Mouse (Mus musculus) kidney, postnatal 0 days (tissue): Measurements from ENCODE around the gene Git1. TPM values are rescaled to one million over a fixed set of nuclear protein-coding genes. Genes with fewer than 3 reads are reported as not detected.

Experiments used
- ATAC-seq: fragments of 200-750 bp; cut with Nextera tagmentation; replicated peaks from 2 replicates; pipeline ENCODE4 v1.8.0; 2017; ENCODE audit warnings: low read depth, moderate number of reproducible peaks, moderate TSS enrichment, moderate library complexity; ENCODE audit not compliant: low FRiP score
- DNase-seq: peaks from one replicate; pipeline ENCODE4 v3.0.0-alpha.2; 2016; ENCODE audit warnings: low spot score
- H3K27ac ChIP-seq: fragments of 300-500 bp; sonication (generic); 2 replicates; pipeline ENCODE4 v1.5.1; 2014; ENCODE audit warnings: mild to moderate bottlenecking
- H3K27me3 ChIP-seq: fragments of 300-500 bp; sonication (generic); 2 replicates; pipeline ENCODE4 v1.6.1; 2014; ENCODE audit warnings: low read length, mixed read lengths; ENCODE audit not compliant: insufficient read depth
- H3K36me3 ChIP-seq: fragments of 300-500 bp; sonication (generic); 2 replicates; pipeline ENCODE4 v1.6.1; 2014; ENCODE audit warnings: low read length, mixed read lengths; ENCODE audit not compliant: insufficient read depth
- H3K4me1 ChIP-seq: fragments of 300-500 bp; sonication (generic); replicated peaks from 2 replicates; pipeline ENCODE4 v1.6.1; 2014; ENCODE audit warnings: antibody characterized with exemption, low read length, mixed read lengths; ENCODE audit not compliant: insufficient read depth
- H3K4me2 ChIP-seq: fragments of 300-500 bp; sonication (generic); 2 replicates; pipeline ENCODE4 v1.6.1; 2014; ENCODE audit warnings: mild to moderate bottlenecking, low read length, moderate library complexity, mixed read lengths
- H3K4me3 ChIP-seq: fragments of 300-500 bp; sonication (generic); replicated peaks from 2 replicates; pipeline ENCODE4 v1.5.1; 2014; ENCODE audit warnings: low read depth, low read length
- H3K9ac ChIP-seq: fragments of 300-500 bp; sonication (generic); 2 replicates; pipeline ENCODE4 v1.6.1; 2014; ENCODE audit warnings: low read depth, low read length
- H3K9me3 ChIP-seq: fragments of 300-500 bp; sonication (generic); replicated peaks from 2 replicates; pipeline ENCODE4 v1.6.1; 2016; ENCODE audit warnings: low read length, inconsistent platforms, mixed read lengths
- CTCF ChIP-seq: IDR thresholded peaks from 2 replicates; pipeline ENCODE4 v1.5.1; 2016; ENCODE audit warnings: antibody characterized with exemption, low read depth, mild to moderate bottlenecking, moderate library complexity
- WGBS: fragments of 180-500 bp; shearing (Covaris S2); extraction: QIAGEN DNeasy Blood & Tissue Kit; methylation state at CpG from one replicate; pipeline ENCODE4 v1.1.7; 2014; 5-methylcytosine and 5-hydroxymethylcytosine counted together
- polyA plus RNA-seq: library from polyadenylated mRNA; unstranded; fragments of >200 nt; fragmentation: Nextera tagmentation; extraction: Ambion mirVana; gene quantifications from 2 replicates; pipeline ENCODE4 v1.2.1, GENCODE M21; 2015

The Git1 gene
- polyA plus RNA-seq, 1 experiment from 2014 or later = 11.3 TPM

DNA sequence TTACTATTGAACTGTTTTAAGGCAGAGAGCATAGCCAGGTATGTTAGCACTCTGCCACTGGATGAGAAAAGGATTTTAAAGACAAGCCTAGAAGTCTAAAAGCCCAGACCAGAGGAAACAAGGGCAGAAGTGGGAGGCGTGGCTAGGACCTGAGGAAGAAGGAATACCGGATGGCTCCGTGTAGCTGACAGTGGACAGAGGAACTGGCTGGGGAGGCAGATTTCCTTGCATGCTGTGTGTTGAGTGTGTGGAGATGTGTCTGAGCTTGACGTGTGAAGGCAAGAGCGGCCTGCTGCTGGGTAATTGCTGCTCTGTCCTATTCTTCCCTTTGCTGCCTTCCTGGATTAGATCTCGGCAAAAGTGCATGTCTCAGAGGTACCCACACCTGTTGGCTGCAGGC is 9.1 kb downstream of the Git1 start:
- DNase-seq (no peak), ATAC-seq (no peak)
- 84% methylated on average over 6 of the region's 6 CpGs for WGBS
- Histone ChIP-seq H3K4me1 (peaks cover 8% of the 10 kb centered on the region), H3K27me3 (no peaks in the 10 kb centered on the region), H3K9ac (no peak overlapping the region), H3K27ac (no peak overlapping the region), H3K9me3 (no peaks in the 10 kb centered on the region), H3K4me3 (no peak overlapping the region), H3K36me3 (peaks cover 67% of the 10 kb centered on the region), H3K4me2 (no peak overlapping the region)
- TF ChIP-seq CTCF = no peak

DNA sequence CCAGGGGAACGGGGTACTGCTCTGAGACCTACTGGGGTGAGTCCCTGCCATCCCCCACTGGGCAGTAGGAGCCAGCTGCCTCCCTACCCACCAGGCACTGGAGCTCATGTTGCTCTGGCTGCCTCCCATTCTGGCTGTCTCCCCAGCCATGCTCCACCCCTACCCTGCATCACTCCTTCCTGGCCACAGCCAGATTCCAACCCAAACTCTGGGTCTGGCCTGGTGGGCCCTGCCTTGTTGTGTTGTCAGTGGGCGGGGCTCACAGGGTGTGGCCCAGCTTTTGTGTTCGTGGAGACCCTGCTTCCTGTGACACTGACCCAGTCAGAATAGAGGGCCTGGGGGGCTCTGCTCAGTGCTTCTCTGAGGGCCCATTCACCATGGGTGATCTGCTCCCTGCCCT is 10.1 kb downstream of the Git1 start:
- no peak overlapping the region for H3K27ac ChIP-seq
- H3K27me3 ChIP-seq = no peaks in the 10 kb centered on the region
- H3K9me3 ChIP-seq = no peaks in the 10 kb centered on the region
- 70% methylated on average over 3 of the region's 3 CpGs for WGBS
- ATAC-seq (no peak), DNase-seq (no peak)
- H3K4me1 ChIP-seq = peaks cover 4% of the 10 kb centered on the region
- no peak overlapping the region for H3K4me3 ChIP-seq
- no peak for TF ChIP-seq CTCF
- no peak overlapping the region for H3K4me2 ChIP-seq
- H3K36me3 ChIP-seq = peaks cover 67% of the 10 kb centered on the region
- H3K9ac ChIP-seq = no peak overlapping the region

DNA sequence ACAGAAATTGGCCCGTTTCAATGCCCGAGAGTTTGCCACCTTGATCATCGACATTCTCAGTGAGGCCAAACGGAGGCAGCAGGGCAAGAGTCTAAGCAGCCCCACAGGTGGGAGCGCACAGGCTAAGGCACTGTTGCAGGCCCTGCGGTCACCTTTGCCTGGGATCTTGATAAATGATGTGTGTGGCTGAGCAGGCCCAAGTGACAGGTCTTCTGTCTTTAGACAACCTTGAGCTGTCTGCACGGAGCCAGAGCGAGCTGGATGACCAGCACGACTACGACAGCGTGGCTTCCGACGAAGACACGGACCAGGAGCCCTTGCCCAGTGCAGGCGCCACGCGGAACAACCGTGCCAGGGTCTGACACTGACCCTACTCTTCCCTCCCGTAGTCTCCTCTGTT is 11.0 kb downstream of the Git1 start:
- no peaks in the 10 kb centered on the region for H3K27me3 ChIP-seq
- peaks cover 64% of the 10 kb centered on the region for H3K36me3 ChIP-seq
- 93% methylated on average over 19 of the region's 19 CpGs for WGBS
- ATAC-seq (no peak), DNase-seq (no peak)
- no peak overlapping the region for H3K4me2 ChIP-seq
- no peaks in the 10 kb centered on the region for H3K9me3 ChIP-seq
- no peak overlapping the region for H3K4me3 ChIP-seq
- no peak overlapping the region for H3K27ac ChIP-seq
- TF ChIP-seq CTCF = no peak
- peaks cover 5% of the 10 kb centered on the region for H3K4me1 ChIP-seq
- H3K9ac ChIP-seq = no peak overlapping the region

DNA sequence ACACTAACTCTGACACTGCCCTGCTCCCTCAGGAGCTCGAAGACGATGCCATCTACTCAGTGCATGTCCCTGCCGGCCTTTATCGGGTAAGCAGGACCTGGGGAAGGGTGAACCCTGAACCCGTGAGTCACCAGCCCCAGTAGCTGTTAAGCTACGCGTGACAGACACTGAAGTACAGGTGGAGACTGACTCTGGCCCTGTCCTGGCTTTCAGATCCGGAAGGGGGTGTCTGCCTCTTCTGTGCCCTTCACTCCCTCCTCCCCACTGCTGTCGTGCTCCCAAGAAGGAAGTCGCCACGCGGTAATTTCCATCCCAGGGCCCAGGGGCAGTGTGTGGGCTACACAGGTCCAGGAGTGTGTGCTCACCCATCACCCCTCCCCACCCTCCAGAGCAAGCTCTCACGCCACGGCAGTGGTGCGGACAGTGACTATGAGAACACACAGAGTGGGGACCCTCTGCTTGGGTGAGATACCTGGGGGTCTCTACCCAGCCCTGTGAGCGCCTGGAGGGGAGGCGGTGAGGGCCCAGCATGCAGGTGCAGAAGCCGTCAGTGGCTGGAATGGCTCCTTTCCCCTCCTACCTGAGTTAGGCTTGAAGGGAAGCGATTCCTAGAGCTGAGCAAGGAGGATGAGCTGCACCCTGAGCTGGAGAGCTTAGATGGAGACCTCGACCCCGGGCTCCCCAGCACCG is 12.1 kb downstream of the Git1 start:
- peak overlapping the region; percentile 31; the same call in 1 of the 2 replicates for H3K27ac ChIP-seq
- peak; percentile 11; the same call in 1 of the 2 replicates for ATAC-seq
- peaks cover 55% of the 10 kb centered on the region for H3K36me3 ChIP-seq

DNA sequence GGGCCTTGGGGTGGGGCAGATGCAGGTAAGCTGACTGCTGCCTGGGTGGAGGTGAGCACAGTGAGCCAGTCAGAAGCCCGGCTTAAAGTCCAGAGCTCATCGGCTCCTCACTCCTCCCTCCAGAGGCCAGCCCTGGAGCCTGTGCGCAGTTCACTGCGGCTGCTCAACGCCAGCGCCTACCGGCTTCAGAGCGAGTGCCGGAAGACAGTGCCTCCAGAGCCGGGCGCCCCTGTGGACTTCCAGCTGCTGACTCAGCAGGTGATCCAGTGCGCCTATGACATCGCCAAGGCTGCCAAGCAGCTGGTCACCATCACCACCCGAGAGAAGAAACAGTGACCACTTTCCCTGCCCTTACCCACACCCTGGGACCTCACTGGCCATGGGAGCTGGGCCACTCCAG is 12.9 kb downstream of the Git1 start:
- Histone ChIP-seq H3K9me3 (no peaks in the 10 kb centered on the region), H3K4me1 (peaks cover 9% of the 10 kb centered on the region), H3K4me2 (no peak overlapping the region), H3K36me3 (peaks cover 48% of the 10 kb centered on the region), H3K9ac (no peak overlapping the region), H3K4me3 (no peak overlapping the region), H3K27me3 (no peaks in the 10 kb centered on the region), H3K27ac (no peak overlapping the region)
- ATAC-seq = peak; percentile 49
- DNase-seq = no peak
- 72% methylated on average over 14 of the region's 14 CpGs for WGBS
- TF ChIP-seq CTCF = no peak

More for the DNA sequence above, 12.1 kb downstream of the Git1 start:
- Histone ChIP-seq H3K4me2 (no peak overlapping the region), H3K9me3 (no peaks in the 10 kb centered on the region), H3K9ac (no peak overlapping the region), H3K4me3 (no peak overlapping the region), H3K4me1 (peaks cover 9% of the 10 kb centered on the region), H3K27me3 (no peaks in the 10 kb centered on the region)
- DNase-seq = no peak
- 83% methylated on average over 22 of the region's 22 CpGs for WGBS
- TF ChIP-seq CTCF = no peak

DNA sequence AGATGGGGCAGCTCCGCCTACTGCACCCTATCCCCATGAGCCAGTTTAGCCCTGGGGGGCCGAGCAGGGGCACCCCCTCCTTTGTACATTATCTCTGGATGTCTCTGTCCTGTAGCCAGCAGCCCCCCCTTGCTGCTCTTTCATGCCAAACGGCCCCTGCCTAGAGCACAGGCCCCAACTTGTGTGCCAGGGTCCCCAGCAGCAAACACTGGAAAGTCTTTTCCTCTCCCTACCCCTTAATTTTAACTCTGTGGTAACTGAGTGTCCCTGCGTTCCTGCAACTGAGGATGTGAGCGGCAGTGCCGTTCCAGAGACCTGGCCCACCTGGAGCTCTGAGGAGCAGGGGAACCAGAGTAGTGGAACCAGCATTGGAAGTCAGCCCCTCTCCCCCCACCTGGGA is 13.6 kb downstream of the Git1 start:
- 0 out of 2 replicates have a peak overlapping the region, but pooled peaks have one; percentile 5 for H3K27ac ChIP-seq

DNA sequence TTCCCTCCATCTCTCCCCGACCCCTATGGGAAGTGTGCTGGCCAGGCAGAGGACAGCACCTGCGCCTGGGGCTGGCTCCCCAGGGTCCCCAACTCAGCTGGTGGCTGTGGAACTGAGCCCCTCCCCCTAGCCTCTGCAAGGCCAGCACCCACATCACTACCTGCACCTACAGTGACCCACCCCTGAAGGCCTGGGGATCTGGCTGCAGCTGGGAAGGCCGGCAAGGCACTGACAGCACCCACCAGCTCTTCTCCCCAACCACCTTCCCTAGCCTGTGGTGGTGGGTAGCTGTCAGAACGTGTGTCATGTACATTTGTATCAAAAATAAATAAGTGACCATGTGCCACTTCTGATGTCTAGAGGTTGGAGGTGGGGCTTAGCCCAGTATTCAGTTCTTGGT is 14.1 kb downstream of the Git1 start:
- DNase-seq (no peak), ATAC-seq (no peak)
- Histone ChIP-seq H3K4me1 (peaks cover 12% of the 10 kb centered on the region), H3K27me3 (no peaks in the 10 kb centered on the region), H3K9me3 (no peaks in the 10 kb centered on the region), H3K9ac (no peak overlapping the region), H3K4me2 (no peak overlapping the region), H3K36me3 (peaks cover 45% of the 10 kb centered on the region), H3K27ac (no peak overlapping the region), H3K4me3 (no peak overlapping the region)
- 72% methylated on average over 4 of the region's 4 CpGs for WGBS
- TF ChIP-seq CTCF = no peak

More for the DNA sequence above, 13.6 kb downstream of the Git1 start:
- H3K9ac ChIP-seq = no peak overlapping the region
- H3K36me3 ChIP-seq = peaks cover 47% of the 10 kb centered on the region
- no peak for TF ChIP-seq CTCF
- no peak overlapping the region for H3K4me2 ChIP-seq
- no peak overlapping the region for H3K4me3 ChIP-seq
- H3K4me1 ChIP-seq = peaks cover 9% of the 10 kb centered on the region
- H3K9me3 ChIP-seq = no peaks in the 10 kb centered on the region
- no peak for DNase-seq
- no peaks in the 10 kb centered on the region for H3K27me3 ChIP-seq
- 86% methylated on average over 6 of the region's 6 CpGs for WGBS
- ATAC-seq = no peak
